Mouse (Mus musculus): ENCODE measurements at regions not wholly inside any gene's neighbourhood (a gene's known extent, or its start where the extent isn't known, plus 50 kb on each side); places are given as distances from the start of the nearest gene placed in this dataset.

GRCm38 (mm10) chr3:56256271-56256670, 72.8 kb upstream of the Nbea start:
- Histone ChIP-seq H3ac (ENCODE audit: control insufficient read depth, insufficient read length) (no peak overlapping the region), H3K36me3 (ENCODE audit: control insufficient read depth, insufficient read depth) (no peaks in the 10 kb centered on the region), H3K27me3 (ENCODE audit: control insufficient read depth, insufficient read depth, insufficient read length) (no peaks in the 10 kb centered on the region), H3K4me3 (no peak overlapping the region), H3K79me2 (ENCODE audit: control insufficient read depth, insufficient read depth) (no peaks in the 10 kb centered on the region), H3K4me2 (ENCODE audit: low read depth) (no peak overlapping the region)
- no peak for TF ChIP-seq E2F4 (IDR thresholded peaks at IDR 0.05; ENCODE audit: insufficient read depth)
- no peak for TF ChIP-seq POLR2AphosphoS2 (IDR thresholded peaks at IDR 0.05; ENCODE audit: insufficient read length, low read depth)
- TF ChIP-seq MAX (IDR thresholded peaks at IDR 0.05; ENCODE audit: low read depth) = no peak
- TF ChIP-seq USF1 (IDR thresholded peaks at IDR 0.05; ENCODE audit: low read depth) = no peak
- TF ChIP-seq REST (IDR thresholded peaks at IDR 0.05; ENCODE audit: insufficient read depth, insufficient read length) = no peak
- no peak for TF ChIP-seq MYOG (IDR thresholded peaks at IDR 0.05; ENCODE audit: control insufficient read depth in 1 of 3, insufficient read depth in 1 of 3, insufficient read length in 2 of 3, low read depth in 2 of 3)
- TF ChIP-seq CEBPB (IDR thresholded peaks at IDR 0.05; ENCODE audit: insufficient read depth, poor library complexity, severe bottlenecking) = no peak
- no peak for TF ChIP-seq POLR2A (IDR thresholded peaks at IDR 0.05; ENCODE audit: insufficient read length, low read depth)
- no peak for TF ChIP-seq TCF12 (IDR thresholded peaks at IDR 0.05; ENCODE audit: insufficient read depth, poor library complexity, severe bottlenecking)
- TF ChIP-seq SRF (IDR thresholded peaks at IDR 0.05; ENCODE audit: control insufficient read depth, insufficient read length, low read depth) = no peak
- TF ChIP-seq TCF3 (IDR thresholded peaks at IDR 0.05; ENCODE audit: insufficient read length, low read depth) = no peak
- TF ChIP-seq MYOD1 (IDR thresholded peaks at IDR 0.05; ENCODE audit: control insufficient read depth in 1 of 3, insufficient read length in 2 of 3, low read depth in 2 of 3) = no peak

- Histone ChIP-seq H3K4me3 (no peak overlapping the region), H3K27me3 (ENCODE audit: control insufficient read depth, insufficient read depth, insufficient read length) (no peaks in the 10 kb centered on the region), H3K79me2 (ENCODE audit: control insufficient read depth, insufficient read depth) (no peaks in the 10 kb centered on the region), H3ac (ENCODE audit: control insufficient read depth, insufficient read length) (no peak overlapping the region), H3K36me3 (ENCODE audit: control insufficient read depth, insufficient read depth) (no peaks in the 10 kb centered on the region), H3K4me2 (ENCODE audit: low read depth) (no peak overlapping the region)
- TF ChIP-seq E2F4 (IDR thresholded peaks at IDR 0.05; ENCODE audit: insufficient read depth) = no peak
These were observed 60.9 kb upstream of the Nbea start for GRCm38 (mm10) chr3:56244370-56244769.

GRCm38 (mm10) chr3:56238228-56238627, 54.7 kb upstream of the Nbea start:
- H3ac ChIP-seq (ENCODE audit: control insufficient read depth, insufficient read length) = no peak overlapping the region

GRCm38 (mm10) chr3:56236163-56236562, 52.7 kb upstream of the Nbea start:
- H3K4me3 ChIP-seq = no peak overlapping the region
- H3K27me3 ChIP-seq (ENCODE audit: control insufficient read depth, insufficient read depth, insufficient read length) = no peaks in the 10 kb centered on the region
- TF ChIP-seq MYOG (IDR thresholded peaks at IDR 0.05; ENCODE audit: control insufficient read depth in 1 of 3, insufficient read depth in 1 of 3, insufficient read length in 2 of 3, low read depth in 2 of 3) (no peak), MYOD1 (IDR thresholded peaks at IDR 0.05; ENCODE audit: control insufficient read depth in 1 of 3, insufficient read length in 2 of 3, low read depth in 2 of 3) (peak in 1 of 3 experiments; percentile 30)
- no peak overlapping the region for H3ac ChIP-seq (ENCODE audit: control insufficient read depth, insufficient read length)
- H3K36me3 ChIP-seq (ENCODE audit: control insufficient read depth, insufficient read depth) = no peaks in the 10 kb centered on the region
- no peaks in the 10 kb centered on the region for H3K79me2 ChIP-seq (ENCODE audit: control insufficient read depth, insufficient read depth)
- no peak overlapping the region for H3K4me2 ChIP-seq (ENCODE audit: low read depth)

More at GRCm38 (mm10) chr3:56238228-56238627, 54.7 kb upstream of the Nbea start:
- Histone ChIP-seq H3K4me2 (ENCODE audit: low read depth) (no peak overlapping the region), H3K27me3 (ENCODE audit: control insufficient read depth, insufficient read depth, insufficient read length) (no peaks in the 10 kb centered on the region), H3K4me3 (no peak overlapping the region), H3K36me3 (ENCODE audit: control insufficient read depth, insufficient read depth) (no peaks in the 10 kb centered on the region), H3K79me2 (ENCODE audit: control insufficient read depth, insufficient read depth) (no peaks in the 10 kb centered on the region)
- TF ChIP-seq E2F4 (IDR thresholded peaks at IDR 0.05; ENCODE audit: insufficient read depth) (no peak), POLR2A (IDR thresholded peaks at IDR 0.05; ENCODE audit: insufficient read length, low read depth) (no peak), MYOG (IDR thresholded peaks at IDR 0.05; ENCODE audit: control insufficient read depth in 1 of 3, insufficient read depth in 1 of 3, insufficient read length in 2 of 3, low read depth in 2 of 3) (no peak), TCF12 (IDR thresholded peaks at IDR 0.05; ENCODE audit: insufficient read depth, poor library complexity, severe bottlenecking) (no peak), CEBPB (IDR thresholded peaks at IDR 0.05; ENCODE audit: insufficient read depth, poor library complexity, severe bottlenecking) (no peak)

All from myocyte (in vitro differentiated cells).